Mouse (Mus musculus) liver, embryonic 14.5 days (tissue): ENCODE results near the gene Pip5k1b.

Experiments used
- CTCF ChIP-seq: IDR thresholded peaks from 2 replicates; pipeline ENCODE4 v1.5.1; 2016; ENCODE audit warnings: antibody characterized with exemption, low read depth, control low read depth
- EP300 ChIP-seq: IDR thresholded peaks from 2 replicates; pipeline ENCODE4 v1.6.1; 2016; ENCODE audit warnings: antibody characterized with exemption, low read depth

GRCm38 (mm10) chr19:24321900-24322311 is 233.8 kb downstream of the Pip5k1b start:
- TF ChIP-seq CTCF (no peak), EP300 (no peak)
